Mouse (Mus musculus) stomach, postnatal 0 days (tissue): ENCODE measurements around the gene Gm28230.

Experiments used
- CTCF ChIP-seq: IDR thresholded peaks from 2 replicates; pipeline ENCODE4 v1.5.1; 2016; ENCODE audit warnings: antibody characterized with exemption, low read depth, mild to moderate bottlenecking, moderate library complexity
- EP300 ChIP-seq: optimal IDR thresholded peaks from 2 replicates; pipeline ENCODE3; 2016; ENCODE audit warnings: antibody characterized with exemption

GRCm38 (mm10) chr2:74728303-74728680, 1.8 kb downstream of the Gm28230 start:
- TF ChIP-seq CTCF, result no peak
- no peak for TF ChIP-seq EP300
